ENCODE assay signal across 8 mouse cellular contexts in the genomic region with DNA sequence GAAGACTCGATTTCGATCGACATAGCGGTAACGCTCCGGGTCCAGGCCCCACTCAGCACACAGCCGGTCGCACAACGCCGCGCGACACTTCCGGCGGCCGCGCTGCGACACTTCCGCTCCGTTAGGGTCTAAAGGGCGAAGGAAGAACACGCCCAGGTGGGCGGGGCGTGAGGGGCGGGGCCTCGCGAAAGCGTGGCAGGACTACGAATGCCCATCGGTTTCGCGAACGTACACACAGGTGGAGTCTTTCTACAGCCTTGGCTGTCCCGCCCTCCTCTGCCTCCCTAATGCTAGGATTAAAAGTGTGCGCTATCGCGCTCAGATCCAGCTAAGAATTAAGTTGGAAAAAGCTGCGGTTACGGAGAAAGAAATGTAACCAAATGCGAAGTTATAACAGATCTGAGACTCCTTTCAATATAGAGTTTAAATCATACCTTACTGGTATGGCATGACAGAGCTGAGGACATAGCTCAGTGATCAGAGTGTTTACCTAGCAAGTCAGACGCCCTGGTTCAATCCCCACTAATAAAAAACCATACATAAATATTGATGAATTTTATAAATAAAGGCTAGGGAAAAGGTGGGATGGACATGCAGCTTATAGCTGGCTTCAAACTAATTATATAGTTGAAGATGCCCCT. TPM values are rescaled to one million over a fixed set of nuclear protein-coding genes. Genes with fewer than 3 reads are reported as not detected.
A peak's percentile ranks its signal among the peaks of the same experiment; 100 is the strongest.
DNase-seq lines count a peak whose midpoint lies in the region; ATAC-seq and TF ChIP-seq lines count a peak whose summit lies in the region.

A gene (minus strand): TSS at position 144 of the 641 bp plus-strand sequence.

- H3K4me3 ChIP-seq in embryonic facial prominence, embryonic 13.5 days, result peak within 1 kb of the TSS; percentile 99
- H3K4me3 ChIP-seq in heart, adult 2 months, result peak within 1 kb of the TSS; percentile 99
- peak within 1 kb of the TSS; percentile 98 for H3K4me3 ChIP-seq in limb, embryonic 13.5 days
- peak within 1 kb of the TSS; percentile 98 for H3K4me3 ChIP-seq in midbrain, embryonic 16.5 days (ENCODE audit: low read depth, low read length)

- peak within 1 kb of the TSS; percentile 93 for H3K9ac ChIP-seq in embryonic facial prominence, embryonic 13.5 days
- peak within 1 kb of the TSS; percentile 87 for H3K9ac ChIP-seq in heart, adult 2 months (ENCODE audit: low read depth, low read length)
- peak within 1 kb of the TSS; percentile 91 for H3K9ac ChIP-seq in limb, embryonic 13.5 days
- peak within 1 kb of the TSS; percentile 78 for H3K9ac ChIP-seq in midbrain, embryonic 16.5 days (ENCODE audit: low read depth, low read length)

- ATAC-seq in embryonic facial prominence, embryonic 13.5 days (ENCODE audit: insufficient number of reproducible peaks, insufficient read depth, low FRiP score, low TSS enrichment, low read depth), result peak; percentile 97
- peak; percentile 99 for ATAC-seq in limb, embryonic 13.5 days (ENCODE audit: low FRiP score, low read depth)
- ATAC-seq in midbrain, embryonic 16.5 days, result peak; percentile 99

- H3K27ac ChIP-seq in embryonic facial prominence, embryonic 13.5 days, result peak within 1 kb of the TSS; percentile 58; the same call in 1 of the 2 replicates
- H3K27ac ChIP-seq in heart, adult 2 months, result peak within 1 kb of the TSS; percentile 83
- no peak within 1 kb of the TSS; the same call in 1 of the 2 replicates for H3K27ac ChIP-seq in limb, embryonic 13.5 days
- H3K27ac ChIP-seq in midbrain, embryonic 16.5 days (ENCODE audit: low read length), result peak within 1 kb of the TSS; percentile 71

- H3K4me2 ChIP-seq in embryonic facial prominence, embryonic 13.5 days, result peak within 1 kb of the TSS; percentile 77
- peak within 1 kb of the TSS; percentile 81 for H3K4me2 ChIP-seq in limb, embryonic 13.5 days (replicated peaks)
- H3K4me2 ChIP-seq in midbrain, embryonic 16.5 days (ENCODE audit: low read length), result peak within 1 kb of the TSS; percentile 80

- peaks cover 4% of the 10 kb centered on the region; the same call in 1 of the 2 replicates for H3K27me3 ChIP-seq in embryonic facial prominence, embryonic 13.5 days
- H3K27me3 ChIP-seq in heart, adult 2 months (ENCODE audit: control insufficient read depth, insufficient read depth, low read length), result no peaks in the 10 kb centered on the region
- H3K27me3 ChIP-seq in limb, embryonic 13.5 days, result peaks cover 8% of the 10 kb centered on the region; the same call in 1 of the 2 replicates
- H3K27me3 ChIP-seq in midbrain, embryonic 16.5 days (ENCODE audit: control insufficient read depth, insufficient read depth, low read depth, low read length), result peaks cover 4% of the 10 kb centered on the region; the same call in 1 of the 2 replicates

- peak; percentile 74 for TF ChIP-seq POLR2A in heart, adult 2 months (IDR thresholded peaks at IDR 0.05; ENCODE audit: insufficient read depth, low read depth, low read length)

- peaks cover 4% of the 10 kb centered on the region for H3K4me1 ChIP-seq in embryonic facial prominence, embryonic 13.5 days
- H3K4me1 ChIP-seq in heart, adult 2 months (ENCODE audit: control insufficient read depth, insufficient read depth, low read length), result no peaks in the 10 kb centered on the region
- H3K4me1 ChIP-seq in limb, embryonic 13.5 days, result no peaks in the 10 kb centered on the region
- H3K4me1 ChIP-seq in midbrain, embryonic 16.5 days (ENCODE audit: control insufficient read depth, insufficient read depth, low read length), result peaks cover 7% of the 10 kb centered on the region

- no peaks in the 10 kb centered on the region for H3K9me3 ChIP-seq in embryonic facial prominence, embryonic 13.5 days
- no peaks in the 10 kb centered on the region for H3K9me3 ChIP-seq in limb, embryonic 13.5 days
- no peaks in the 10 kb centered on the region for H3K9me3 ChIP-seq in midbrain, embryonic 16.5 days (replicated peaks; ENCODE audit: control insufficient read depth, low read length, poor library complexity, severe bottlenecking)

- TF ChIP-seq EP300 in heart, adult 2 months (IDR thresholded peaks at IDR 0.05; ENCODE audit: insufficient read depth, low read depth, low read length), result no peak

- under 1% methylated on average over 40 of the region's 40 CpGs for WGBS in embryonic facial prominence, embryonic 13.5 days
- under 1% methylated on average over 40 of the region's 40 CpGs for WGBS in heart, adult 2 months
- under 1% methylated on average over 40 of the region's 40 CpGs for WGBS in limb, embryonic 13.5 days
- under 1% methylated on average over 40 of the region's 40 CpGs for WGBS in midbrain, embryonic 16.5 days

- DNase-seq in 3134 (ENCODE audit: extremely low read depth, insufficient read length, low spot score), result peak; percentile 99
- DNase-seq in adrenal gland, postnatal 36 days, result peak; percentile 98
- peak; percentile 97 to 98 for DNase-seq in heart, adult 2 months
- peak; percentile 96 to 98 for DNase-seq in kidney, adult 8-10 months
- DNase-seq in spleen, postnatal 10 days (ENCODE audit: low spot score in 2 of 2), result peak; percentile 94 to 99

- no peaks in the 10 kb centered on the region; the same call in 1 of the 2 replicates for H3K79me2 ChIP-seq in heart, adult 2 months (replicated peaks; ENCODE audit: control insufficient read depth, insufficient read depth, low read length)

- intact Hi-C loops in heart, adult 2 months (cut with DNase I), result no loop called here

- TF ChIP-seq CTCF in heart, adult 2 months (IDR thresholded peaks at IDR 0.05), result no peak

- H3K36me3 ChIP-seq in embryonic facial prominence, embryonic 13.5 days, result peaks cover 26% of the 10 kb centered on the region
- peaks cover 3% of the 10 kb centered on the region for H3K36me3 ChIP-seq in heart, adult 2 months (ENCODE audit: control insufficient read depth, insufficient read depth, low read length)
- peaks cover 25% of the 10 kb centered on the region for H3K36me3 ChIP-seq in limb, embryonic 13.5 days
- peaks cover 4% of the 10 kb centered on the region; the same call in 1 of the 2 replicates for H3K36me3 ChIP-seq in midbrain, embryonic 16.5 days (ENCODE audit: control insufficient read depth, insufficient read depth, low read length)

RNA-seq across cellular contexts. Expression of the gene that starts here (rescaled TPM):
- 10 to 100 TPM; 60.2 to 71.2 TPM for total RNA-seq in adrenal gland, postnatal 36 days (2021)
- polyA plus RNA-seq in embryonic facial prominence, embryonic 13.5 days (2015; fragmentation: Nextera tagmentation; extraction: Ambion mirVana), result 147 TPM in 2 replicates
- 10 to 100 TPM; 27.0 to 31.7 TPM for total RNA-seq in heart, adult 2 months (2021)
- 13.8 and 28.8 TPM in 2 replicates for polyA plus RNA-seq in heart, adult 2 months (2012; rRNA removed)
- 160 TPM in 2 replicates for polyA plus RNA-seq in limb, embryonic 13.5 days (2015; fragmentation: Nextera tagmentation; extraction: Ambion mirVana)
- 110 and 117 TPM in 2 replicates for polyA plus RNA-seq in midbrain, embryonic 16.5 days (2015; fragmentation: Nextera tagmentation; extraction: Ambion mirVana)
